In genomic region chr12:54946116-54946515, GRCm38 (mm10) we compare ENCODE assay signal across 23 mouse cellular contexts. TPM values are rescaled to one million over a fixed set of nuclear protein-coding genes. Genes with fewer than 3 reads are reported as not detected.
"Had no signal": no experiment of that assay in that cellular context is flagged by ENCODE, and none has a peak within 500 bp of the region (broad histone marks: within the 10 kb centered on the region; RNA-seq: fewer than 3 reads in every experiment).

No protein-coding gene starts in this region.

- H3K4me3 ChIP-seq: midbrain, embryonic 10.5 days; midbrain, embryonic 12.5 days; myocyte; neural tube, embryonic 13.5 days; neural tube, embryonic 15.5 days; stomach, embryonic 15.5 days had no signal

- H3K9ac ChIP-seq: lung, embryonic 14.5 days; midbrain, embryonic 12.5 days; neural tube, embryonic 13.5 days; neural tube, embryonic 15.5 days; stomach, embryonic 15.5 days had no signal

- H3K36me3 ChIP-seq: neural tube, embryonic 15.5 days had no signal

- ATAC-seq: midbrain, embryonic 16.5 days had no signal

- H3K27me3 ChIP-seq: midbrain, embryonic 12.5 days; neural tube, embryonic 13.5 days; neural tube, embryonic 15.5 days; stomach, embryonic 15.5 days had no signal

- H3K9me3 ChIP-seq: midbrain, embryonic 10.5 days; midbrain, embryonic 12.5 days; neural tube, embryonic 13.5 days; neural tube, embryonic 15.5 days; stomach, embryonic 15.5 days had no signal

- H3K4me1 ChIP-seq: midbrain, embryonic 12.5 days; neural tube, embryonic 13.5 days; neural tube, embryonic 15.5 days; stomach, embryonic 15.5 days had no signal

- DNase-seq: lung, adult 18-20 months; lung, embryonic 14.5 days; lung, postnatal 10 days; lung, postnatal 4 days; midbrain, embryonic 14.5 days; right cerebral cortex, postnatal 14 days; thymus, adult 2 months; thymus, postnatal 36 days had no signal

- H3K4me2 ChIP-seq: lung, embryonic 14.5 days; midbrain, embryonic 12.5 days; neural tube, embryonic 13.5 days; neural tube, embryonic 15.5 days; stomach, embryonic 15.5 days had no signal

- H3K27ac ChIP-seq: midbrain, embryonic 10.5 days; midbrain, embryonic 12.5 days; neural tube, embryonic 13.5 days; neural tube, embryonic 15.5 days; stomach, embryonic 15.5 days; stomach, postnatal 0 days had no signal

RNA-seq across cellular contexts. Expression of gene Gm20403, which starts 40.2 kb away (rescaled TPM):
- total RNA-seq: megakaryocyte, adult 5-6 weeks; megakaryocyte-erythroid progenitor cell, adult 5-6 weeks had no signal
- polyA plus RNA-seq: liver, embryonic 16.5 days; lung, embryonic 14.5 days; lung, embryonic 16.5 days; midbrain, embryonic 10.5 days; midbrain, embryonic 12.5 days; midbrain, embryonic 14.5 days; midbrain, embryonic 16.5 days; neural tube, embryonic 11.5 days; neural tube, embryonic 13.5 days; neural tube, embryonic 15.5 days; spleen, adult 2 months; stomach, embryonic 15.5 days; testis, adult 2 months; thymus, adult 2 months had no signal
